Mouse (Mus musculus) midbrain, embryonic 11.5 days (tissue): Measurements from ENCODE around the gene Tpgs1. TPM values are rescaled to one million over a fixed set of nuclear protein-coding genes. Genes with fewer than 3 reads are reported as not detected.

Experiments
- ATAC-seq: fragments of 200-750 bp; cut with Nextera tagmentation; 2 replicates; pipeline ENCODE4 v1.8.0; 2017; ENCODE audit warnings: moderate TSS enrichment, moderate library complexity; ENCODE audit not compliant: low FRiP score
- DNase-seq: peaks from one replicate; pipeline ENCODE4 v3.0.0; 2015; ENCODE audit warnings: low spot score; ENCODE audit errors: missing footprints
- H3K27ac ChIP-seq: fragments of 300-500 bp; sonication (generic); 2 replicates; pipeline ENCODE4 v1.5.1; 2014; ENCODE audit warnings: low read depth, low read length
- H3K27me3 ChIP-seq: fragments of 300-500 bp; sonication (generic); 2 replicates; pipeline ENCODE4 v1.6.1; 2014; ENCODE audit warnings: mild to moderate bottlenecking, low read length, moderate library complexity, mixed read lengths; ENCODE audit not compliant: control insufficient read depth, insufficient read depth
- H3K36me3 ChIP-seq: fragments of 300-500 bp; sonication (generic); 2 replicates; pipeline ENCODE4 v1.6.1; 2014; ENCODE audit warnings: mild to moderate bottlenecking, low read length, moderate library complexity, mixed read lengths; ENCODE audit not compliant: control insufficient read depth, insufficient read depth
- H3K4me1 ChIP-seq: fragments of 300-500 bp; sonication (generic); 2 replicates; pipeline ENCODE4 v1.6.1; 2014; ENCODE audit warnings: low read length; ENCODE audit not compliant: control insufficient read depth, insufficient read depth
- H3K4me2 ChIP-seq: fragments of 300-500 bp; sonication (generic); 2 replicates; pipeline ENCODE4 v1.6.1; 2014; ENCODE audit warnings: mild to moderate bottlenecking, moderate library complexity
- H3K4me3 ChIP-seq: fragments of 300-500 bp; sonication (generic); 2 replicates; pipeline ENCODE4 v1.5.1; 2014; ENCODE audit warnings: low read depth, low read length
- H3K9ac ChIP-seq: fragments of 300-500 bp; sonication (generic); 2 replicates; pipeline ENCODE4 v1.6.1; 2014; ENCODE audit warnings: low read length
- H3K9me3 ChIP-seq: fragments of 300-500 bp; sonication (generic); 2 replicates; pipeline ENCODE4 v1.6.1; 2016; ENCODE audit warnings: low read length; ENCODE audit not compliant: control insufficient read depth
- WGBS: fragments of 180-500 bp; shearing (Covaris S2); extraction: QIAGEN DNeasy Blood & Tissue Kit; methylation state at CpG from one replicate; pipeline ENCODE4 v1.1.7; 2014; 5-methylcytosine and 5-hydroxymethylcytosine counted together
- polyA plus RNA-seq: library from polyadenylated mRNA; unstranded; fragments of >200 nt; fragmentation: Nextera tagmentation; extraction: Ambion mirVana; gene quantifications from 2 replicates; pipeline ENCODE4 v1.2.1, GENCODE M21; 2014

Tpgs1 gene
- polyA plus RNA-seq, 1 experiment from 2014 or later, result 69.6 TPM

- DNase-seq (no peak), ATAC-seq (no peak)
- peaks cover 31% of the 10 kb centered on the region for H3K36me3 ChIP-seq
- no peak overlapping the region for H3K27ac ChIP-seq
- no peak overlapping the region for H3K9ac ChIP-seq
- H3K4me2 ChIP-seq, result no peak overlapping the region
- peaks cover 17% of the 10 kb centered on the region for H3K4me1 ChIP-seq
- 96% methylated on average over 25 of the region's 25 CpGs for WGBS
- no peaks in the 10 kb centered on the region for H3K9me3 ChIP-seq
- no peak overlapping the region for H3K4me3 ChIP-seq
- H3K27me3 ChIP-seq, result no peaks in the 10 kb centered on the region
Measured at GRCm38 (mm10) chr10:79684770-79685600, 15.8 kb downstream of the Tpgs1 start.

DNA sequence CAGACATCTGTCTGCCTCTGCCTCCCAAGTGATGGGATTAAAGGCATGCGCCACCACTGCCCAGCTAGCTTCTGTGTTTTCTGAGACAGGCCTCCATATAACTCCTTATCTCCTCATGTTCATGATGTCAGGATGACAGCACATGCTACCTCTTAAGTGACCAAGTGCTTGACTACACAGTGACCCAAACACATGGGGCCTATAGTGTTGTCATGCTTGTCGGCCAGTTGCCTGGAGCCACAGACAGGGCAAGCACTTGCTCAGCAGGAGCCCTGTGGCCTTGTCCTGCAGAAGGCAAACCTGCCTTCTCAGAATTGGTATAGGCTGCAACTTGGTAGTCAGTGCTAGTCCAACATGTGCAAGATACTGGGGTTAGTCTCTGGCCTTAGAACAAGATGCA is 17.1 kb downstream of the Tpgs1 start:
- DNase-seq (no peak), ATAC-seq (no peak)
- Histone ChIP-seq H3K4me2 (no peak overlapping the region), H3K9me3 (no peaks in the 10 kb centered on the region), H3K4me1 (peaks cover 13% of the 10 kb centered on the region), H3K36me3 (peaks cover 31% of the 10 kb centered on the region), H3K4me3 (no peak overlapping the region), H3K27ac (no peak overlapping the region), H3K27me3 (no peaks in the 10 kb centered on the region), H3K9ac (no peak overlapping the region)
- WGBS, result 87% methylated on average over 2 of the region's 2 CpGs

- ATAC-seq, result no peak
- Histone ChIP-seq H3K4me2 (no peak overlapping the region), H3K4me1 (peaks cover 13% of the 10 kb centered on the region), H3K4me3 (no peak overlapping the region), H3K27ac (no peak overlapping the region), H3K9me3 (no peaks in the 10 kb centered on the region), H3K9ac (no peak overlapping the region), H3K27me3 (no peaks in the 10 kb centered on the region), H3K36me3 (peaks cover 31% of the 10 kb centered on the region)
- DNase-seq, result no peak
- WGBS, result 100% methylated on average over 1 of the region's 1 CpGs
Measured at GRCm38 (mm10) chr10:79686691-79687090, 17.5 kb downstream of the Tpgs1 start.

- Histone ChIP-seq H3K9me3 (no peaks in the 10 kb centered on the region; the same call in 1 of the 2 replicates), H3K4me2 (no peak overlapping the region), H3K9ac (no peak overlapping the region), H3K4me1 (peaks cover 13% of the 10 kb centered on the region), H3K27ac (no peak overlapping the region), H3K27me3 (no peaks in the 10 kb centered on the region), H3K4me3 (no peak overlapping the region), H3K36me3 (peaks cover 31% of the 10 kb centered on the region)
- no peak for DNase-seq
- ATAC-seq, result no peak
- WGBS, result 98% methylated on average over 6 of the region's 6 CpGs
Measured at GRCm38 (mm10) chr10:79687513-79687912, 18.3 kb downstream of the Tpgs1 start.

- no peak within 1 kb of the TSS for H3K9ac ChIP-seq
- peaks cover 4% of the 10 kb centered on the region for H3K4me1 ChIP-seq
- ATAC-seq, result no peak
- WGBS, result 84% methylated on average over 4 of the region's 4 CpGs
- H3K4me2 ChIP-seq, result no peak within 1 kb of the TSS
- H3K4me3 ChIP-seq, result no peak within 1 kb of the TSS
- no peak within 1 kb of the TSS for H3K27ac ChIP-seq
- H3K9me3 ChIP-seq, result no peaks in the 10 kb centered on the region; the same call in 1 of the 2 replicates
- DNase-seq, result no peak
- H3K27me3 ChIP-seq, result no peaks in the 10 kb centered on the region
- peaks cover 31% of the 10 kb centered on the region for H3K36me3 ChIP-seq
Measured at GRCm38 (mm10) chr10:79688720-79689119, 19.6 kb downstream of the Tpgs1 start, which contains the start of gene Gzmm. Gene Gzmm (plus strand): TSS chr10:79689020.

GRCm38 (mm10) chr10:79689178-79689577 is 20.0 kb downstream of the Tpgs1 start:
- H3K9me3 ChIP-seq, result no peaks in the 10 kb centered on the region; the same call in 1 of the 2 replicates
- WGBS, result 92% methylated on average over 3 of the region's 3 CpGs
- H3K36me3 ChIP-seq, result peaks cover 31% of the 10 kb centered on the region
- no peak overlapping the region for H3K27ac ChIP-seq
- H3K27me3 ChIP-seq, result no peaks in the 10 kb centered on the region
- no peak for ATAC-seq
- DNase-seq, result no peak
- no peaks in the 10 kb centered on the region for H3K4me1 ChIP-seq
- no peak overlapping the region for H3K9ac ChIP-seq
- H3K4me3 ChIP-seq, result no peak overlapping the region
- no peak overlapping the region for H3K4me2 ChIP-seq

DNA sequence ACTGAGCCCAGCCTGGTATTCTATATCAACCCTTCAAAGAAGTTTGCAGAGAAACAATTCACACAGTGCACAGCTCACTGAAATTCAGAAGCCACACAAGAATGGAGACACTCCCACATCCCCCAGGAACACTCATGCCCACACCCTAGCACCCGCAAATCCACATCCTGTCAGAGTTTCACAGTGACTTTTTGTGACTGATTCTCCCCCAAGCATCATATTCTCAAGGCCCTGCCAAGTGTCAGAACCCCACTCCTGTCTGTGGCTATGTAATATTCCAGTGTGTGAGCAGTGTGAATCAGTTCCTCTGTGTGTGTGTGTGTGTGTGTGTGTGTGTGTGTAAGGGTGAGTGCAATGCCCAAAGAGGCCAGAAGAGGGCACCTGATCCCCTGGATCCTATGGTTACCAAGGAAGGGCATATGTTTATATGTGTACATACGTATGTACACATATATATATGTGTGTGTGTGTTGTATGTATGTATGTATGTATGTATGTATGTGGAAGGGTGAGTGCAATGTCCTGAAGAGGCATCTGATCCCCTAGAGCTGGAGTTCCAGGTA is 22.9 kb downstream of the Tpgs1 start:
- Histone ChIP-seq H3K36me3 (peaks cover 13% of the 10 kb centered on the region), H3K9me3 (no peaks in the 10 kb centered on the region; the same call in 1 of the 2 replicates), H3K4me3 (no peak overlapping the region), H3K27ac (no peak overlapping the region), H3K4me1 (no peaks in the 10 kb centered on the region), H3K4me2 (no peak overlapping the region), H3K27me3 (no peaks in the 10 kb centered on the region), H3K9ac (no peak overlapping the region)
- WGBS, result 89% methylated on average over 2 of the region's 2 CpGs
- DNase-seq (no peak), ATAC-seq (no peak)

GRCm38 (mm10) chr10:79693580-79694378 is 24.6 kb downstream of the Tpgs1 start:
- ATAC-seq, result no peak
- WGBS, result 82% methylated on average over 12 of the region's 12 CpGs
- H3K4me3 ChIP-seq, result no peak overlapping the region

DNA sequence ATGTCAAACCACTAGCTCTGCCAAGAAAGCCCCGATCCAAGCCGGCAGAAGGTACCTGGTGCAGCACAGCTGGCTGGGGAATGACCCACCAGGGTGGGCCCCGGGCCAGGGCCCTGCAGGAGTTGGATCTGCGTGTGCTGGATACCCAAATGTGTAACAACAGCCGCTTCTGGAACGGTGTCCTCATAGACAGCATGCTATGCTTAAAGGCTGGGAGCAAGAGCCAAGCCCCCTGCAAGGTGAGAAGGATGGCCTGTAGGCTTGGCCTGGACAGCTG is 25.1 kb downstream of the Tpgs1 start:
- H3K27ac ChIP-seq, result no peak overlapping the region
- H3K9me3 ChIP-seq, result no peaks in the 10 kb centered on the region; the same call in 1 of the 2 replicates
- H3K36me3 ChIP-seq, result no peaks in the 10 kb centered on the region
- no peak for ATAC-seq
- no peaks in the 10 kb centered on the region for H3K4me1 ChIP-seq
- H3K4me2 ChIP-seq, result no peak overlapping the region
- DNase-seq, result no peak
- no peaks in the 10 kb centered on the region for H3K27me3 ChIP-seq
- 84% methylated on average over 6 of the region's 6 CpGs for WGBS
- H3K9ac ChIP-seq, result no peak overlapping the region
- no peak overlapping the region for H3K4me3 ChIP-seq

More at GRCm38 (mm10) chr10:79693580-79694378, 24.6 kb downstream of the Tpgs1 start:
- Histone ChIP-seq H3K27ac (no peak overlapping the region), H3K36me3 (0 out of 2 replicates have a peak, but pooled peaks cover 2% of the 10 kb centered on the region), H3K9ac (no peak overlapping the region), H3K27me3 (no peaks in the 10 kb centered on the region), H3K4me1 (no peaks in the 10 kb centered on the region), H3K4me2 (no peak overlapping the region), H3K9me3 (no peaks in the 10 kb centered on the region; the same call in 1 of the 2 replicates)
- no peak for DNase-seq
